Mouse (Mus musculus) forebrain, embryonic 11.5 days (tissue): ENCODE results near the gene Scn11a. TPM values are rescaled to one million over a fixed set of nuclear protein-coding genes. Genes with fewer than 3 reads are reported as not detected.

Experiments used
- ATAC-seq: fragments of 200-750 bp; cut with Nextera tagmentation; replicated peaks from 2 replicates; pipeline ENCODE4 v1.8.0; 2017; ENCODE audit warnings: moderate TSS enrichment; ENCODE audit not compliant: low FRiP score
- DNase-seq: peaks from one replicate; pipeline ENCODE4 v3.0.0-alpha.2; 2017; ENCODE audit warnings: low spot score
- H3K27ac ChIP-seq: fragments of 300-500 bp; sonication (generic); 2 replicates; pipeline ENCODE4 v1.5.1; 2014; ENCODE audit warnings: low read depth, low read length
- H3K27me3 ChIP-seq: fragments of 300-500 bp; sonication (generic); 2 replicates; pipeline ENCODE4 v1.6.1; 2014; ENCODE audit warnings: mild to moderate bottlenecking, low read length, mixed read lengths; ENCODE audit not compliant: control insufficient read depth, insufficient read depth
- H3K36me3 ChIP-seq: fragments of 300-500 bp; sonication (generic); 2 replicates; pipeline ENCODE4 v1.6.1; 2014; ENCODE audit warnings: mild to moderate bottlenecking, low read length, moderate library complexity, mixed read lengths; ENCODE audit not compliant: control insufficient read depth, insufficient read depth
- H3K4me1 ChIP-seq: fragments of 300-500 bp; sonication (generic); replicated peaks from 2 replicates; pipeline ENCODE4 v1.6.1; 2014; ENCODE audit warnings: low read length, mixed read lengths; ENCODE audit not compliant: control insufficient read depth, insufficient read depth
- H3K4me2 ChIP-seq: fragments of 300-500 bp; sonication (generic); 2 replicates; pipeline ENCODE4 v1.6.1; 2014; ENCODE audit warnings: low read depth, mild to moderate bottlenecking, low read length, moderate library complexity, mixed read lengths; ENCODE audit not compliant: severe bottlenecking
- H3K4me3 ChIP-seq: fragments of 300-500 bp; sonication (generic); 2 replicates; pipeline ENCODE4 v1.5.1; 2014; ENCODE audit warnings: low read depth, low read length
- H3K9ac ChIP-seq: fragments of 300-500 bp; sonication (generic); 2 replicates; pipeline ENCODE4 v1.6.1; 2014; ENCODE audit warnings: low read length
- H3K9me3 ChIP-seq: fragments of 300-500 bp; sonication (generic); 2 replicates; pipeline ENCODE4 v1.6.1; 2016; ENCODE audit warnings: low read length, mixed read lengths; ENCODE audit not compliant: control insufficient read depth
- WGBS: fragments of 180-500 bp; shearing (Covaris S2); extraction: QIAGEN DNeasy Blood & Tissue Kit; methylation state at CpG from one replicate; pipeline ENCODE4 v1.1.7; 2014; 5-methylcytosine and 5-hydroxymethylcytosine counted together
- polyA plus RNA-seq: library from polyadenylated mRNA; unstranded; fragments of >200 nt; fragmentation: Nextera tagmentation; extraction: Ambion mirVana; gene quantifications from 2 replicates; pipeline ENCODE4 v1.2.1, GENCODE M21; 2014

The Scn11a gene
- polyA plus RNA-seq, 1 experiment from 2014 or later = 1.5 TPM

DNA sequence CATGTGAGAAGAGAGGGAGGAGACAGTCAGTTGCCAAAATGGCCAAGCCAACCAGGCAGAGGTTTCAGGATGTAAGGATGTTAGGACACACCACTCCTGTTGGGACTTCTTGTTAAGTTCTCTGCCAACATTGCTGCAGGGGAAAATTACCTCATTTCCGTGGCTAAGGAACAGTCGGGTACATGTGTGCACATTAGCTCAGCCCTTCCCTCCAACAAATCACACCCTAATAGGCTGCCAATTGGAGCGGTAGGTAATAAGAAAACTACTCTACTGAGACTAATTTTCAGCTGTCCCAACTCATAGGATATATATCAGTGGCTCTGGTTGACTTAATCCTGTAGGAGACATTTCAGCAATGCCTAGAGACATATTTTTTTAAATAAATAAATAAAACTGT, 44.4 kb downstream of the Scn11a start:
- Histone ChIP-seq H3K9ac (no peak overlapping the region), H3K27ac (no peak overlapping the region), H3K4me2 (no peak overlapping the region), H3K36me3 (no peaks in the 10 kb centered on the region), H3K27me3 (no peaks in the 10 kb centered on the region), H3K9me3 (no peaks in the 10 kb centered on the region), H3K4me1 (no peaks in the 10 kb centered on the region), H3K4me3 (no peak overlapping the region)
- ATAC-seq (no peak), DNase-seq (no peak)
- 90% methylated on average over 3 of the region's 3 CpGs for WGBS

- no peak for DNase-seq
These were observed 48.6 kb downstream of the Scn11a start for GRCm38 (mm10) chr9:119776661-119777060.

GRCm38 (mm10) chr9:119768585-119768984, 56.7 kb downstream of the Scn11a start:
- H3K27me3 ChIP-seq = no peaks in the 10 kb centered on the region
- WGBS = 43% methylated on average over 7 of the region's 7 CpGs
- DNase-seq (peak; percentile 58), ATAC-seq (no peak)
- H3K4me3 ChIP-seq = no peak overlapping the region
- H3K4me2 ChIP-seq = no peak overlapping the region
- H3K4me1 ChIP-seq = no peaks in the 10 kb centered on the region
- H3K9ac ChIP-seq = no peak overlapping the region
- no peaks in the 10 kb centered on the region for H3K9me3 ChIP-seq
- H3K27ac ChIP-seq = no peak overlapping the region
- no peaks in the 10 kb centered on the region for H3K36me3 ChIP-seq

More at GRCm38 (mm10) chr9:119776661-119777060, 48.6 kb downstream of the Scn11a start:
- Histone ChIP-seq H3K9ac (no peak overlapping the region), H3K4me1 (no peaks in the 10 kb centered on the region), H3K4me2 (no peak overlapping the region), H3K36me3 (no peaks in the 10 kb centered on the region), H3K9me3 (no peaks in the 10 kb centered on the region), H3K4me3 (no peak overlapping the region), H3K27me3 (no peaks in the 10 kb centered on the region), H3K27ac (no peak overlapping the region)
- ATAC-seq = no peak
- WGBS = 90% methylated on average over 7 of the region's 7 CpGs

GRCm38 (mm10) chr9:119760226-119760625, 65.0 kb downstream of the Scn11a start:
- no peak overlapping the region for H3K9ac ChIP-seq
- no peak overlapping the region for H3K27ac ChIP-seq
- no peak overlapping the region for H3K4me2 ChIP-seq
- no peak overlapping the region for H3K4me3 ChIP-seq
- no peaks in the 10 kb centered on the region for H3K36me3 ChIP-seq
- WGBS = 88% methylated on average over 3 of the region's 3 CpGs
- ATAC-seq (no peak), DNase-seq (no peak)
- H3K9me3 ChIP-seq = peaks cover 2% of the 10 kb centered on the region; the same call in 1 of the 2 replicates
- H3K4me1 ChIP-seq = no peaks in the 10 kb centered on the region
- H3K27me3 ChIP-seq = no peaks in the 10 kb centered on the region

GRCm38 (mm10) chr9:119759457-119759856, 65.8 kb downstream of the Scn11a start:
- Histone ChIP-seq H3K4me3 (no peak overlapping the region), H3K9ac (no peak overlapping the region), H3K9me3 (peaks cover 2% of the 10 kb centered on the region; the same call in 1 of the 2 replicates), H3K4me1 (no peaks in the 10 kb centered on the region), H3K27ac (no peak overlapping the region), H3K4me2 (no peak overlapping the region), H3K27me3 (no peaks in the 10 kb centered on the region), H3K36me3 (no peaks in the 10 kb centered on the region)
- ATAC-seq = no peak
- DNase-seq = no peak
- WGBS = 90% methylated on average over 1 of the region's 1 CpGs

DNA sequence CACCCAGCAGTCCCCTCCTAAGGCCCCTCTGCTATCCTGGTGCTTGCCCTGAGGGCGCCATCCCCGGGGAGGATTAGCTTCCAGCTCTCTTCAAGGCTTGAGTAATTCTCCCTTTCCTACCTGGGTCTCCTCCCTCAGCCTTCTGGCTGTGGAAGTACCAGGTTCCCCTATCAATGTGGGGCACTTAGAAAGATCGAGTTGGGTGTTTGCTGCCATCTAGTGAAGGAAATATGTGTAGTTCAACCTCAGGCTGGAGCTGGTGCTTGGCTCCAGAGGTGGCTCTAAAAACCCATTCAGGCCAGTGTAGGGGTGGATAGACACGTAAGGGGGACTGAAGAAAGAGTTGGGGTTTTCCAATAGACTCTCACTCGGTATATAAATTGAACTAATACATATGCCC, 73.7 kb downstream of the Scn11a start:
- 7% methylated on average over 5 of the region's 5 CpGs for WGBS
- H3K4me3 ChIP-seq = no peak overlapping the region
- no peaks in the 10 kb centered on the region for H3K36me3 ChIP-seq
- no peak overlapping the region for H3K9ac ChIP-seq
- no peak overlapping the region for H3K4me2 ChIP-seq
- peak; percentile 61 for DNase-seq
- no peak for ATAC-seq
- H3K9me3 ChIP-seq = no peaks in the 10 kb centered on the region; the same call in 1 of the 2 replicates
- H3K27ac ChIP-seq = no peak overlapping the region
- no peaks in the 10 kb centered on the region for H3K27me3 ChIP-seq
- H3K4me1 ChIP-seq = no peaks in the 10 kb centered on the region

DNA sequence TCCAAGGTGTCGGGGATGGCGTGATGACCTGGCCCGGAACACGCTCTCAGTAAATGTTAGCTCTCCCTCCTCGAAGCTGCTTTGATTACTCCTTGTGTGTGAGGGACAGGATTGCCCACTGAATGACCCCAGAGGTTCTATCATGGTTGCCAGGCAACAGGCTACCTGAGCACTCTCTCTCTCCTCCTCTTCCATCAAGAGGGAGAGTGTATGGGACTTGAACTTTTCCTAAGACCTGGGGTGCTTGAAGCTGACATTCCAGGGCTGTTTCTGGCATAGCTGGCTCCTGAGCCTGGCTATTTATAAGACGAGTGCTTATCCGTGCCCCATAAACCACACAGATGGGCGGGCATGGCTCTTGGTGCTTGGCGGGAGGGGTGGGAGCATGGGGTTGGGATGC, 76.1 kb downstream of the Scn11a start:
- H3K9ac ChIP-seq = no peak overlapping the region
- 79% methylated on average over 9 of the region's 9 CpGs for WGBS

DNA sequence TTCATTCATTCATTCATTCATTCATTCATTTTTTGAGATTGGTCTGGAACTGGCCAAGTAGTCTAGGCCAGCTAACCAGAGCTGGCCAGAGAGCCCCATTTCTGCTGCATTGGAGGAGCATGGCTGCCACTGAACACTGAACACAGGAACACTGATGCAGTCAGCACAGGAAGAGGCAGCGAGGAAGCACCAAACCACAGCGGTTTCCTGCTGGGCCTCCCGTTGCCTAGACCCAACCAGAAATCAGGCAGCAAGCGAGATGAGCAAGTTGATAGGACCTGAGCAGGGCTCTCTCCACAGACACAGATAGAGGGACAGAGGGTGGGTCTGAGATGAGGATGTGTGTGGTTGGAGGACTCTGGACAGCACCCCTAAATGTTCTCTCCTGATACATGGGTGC, 81.4 kb downstream of the Scn11a start:
- Histone ChIP-seq H3K27me3 (no peaks in the 10 kb centered on the region), H3K36me3 (no peaks in the 10 kb centered on the region), H3K9ac (no peak overlapping the region), H3K4me3 (no peak overlapping the region), H3K4me1 (no peaks in the 10 kb centered on the region), H3K4me2 (no peak overlapping the region), H3K27ac (no peak overlapping the region), H3K9me3 (no peaks in the 10 kb centered on the region)
- ATAC-seq (no peak), DNase-seq (no peak)
- WGBS = 81% methylated on average over 4 of the region's 4 CpGs

More for the DNA sequence above, 76.1 kb downstream of the Scn11a start:
- H3K4me1 ChIP-seq = no peaks in the 10 kb centered on the region
- H3K27ac ChIP-seq = no peak overlapping the region
- no peak for DNase-seq
- no peaks in the 10 kb centered on the region for H3K27me3 ChIP-seq
- no peak overlapping the region for H3K4me3 ChIP-seq
- H3K4me2 ChIP-seq = no peak overlapping the region
- no peaks in the 10 kb centered on the region for H3K36me3 ChIP-seq
- no peak for ATAC-seq
- no peaks in the 10 kb centered on the region for H3K9me3 ChIP-seq

DNA sequence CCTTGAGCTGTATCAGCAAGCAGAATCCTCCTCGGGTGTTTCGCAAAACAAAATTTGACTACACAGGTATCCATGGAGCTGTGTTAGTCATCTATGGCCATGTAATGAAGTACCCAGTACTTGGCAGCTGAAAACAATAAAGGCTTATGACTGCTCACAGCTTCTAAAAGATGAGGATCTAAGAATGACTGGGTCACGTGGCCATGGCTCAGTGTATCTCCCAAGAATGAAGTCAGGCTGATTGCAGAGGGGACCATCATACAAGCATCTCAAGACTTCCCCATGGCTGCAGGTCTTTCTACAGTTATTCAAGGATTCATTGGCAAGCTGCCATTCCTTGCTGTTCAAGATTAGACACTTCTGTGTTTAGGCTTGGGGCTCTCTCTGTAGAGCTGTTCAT, 81.9 kb downstream of the Scn11a start:
- Histone ChIP-seq H3K27ac (no peak overlapping the region), H3K9ac (no peak overlapping the region), H3K4me1 (no peaks in the 10 kb centered on the region), H3K36me3 (no peaks in the 10 kb centered on the region), H3K4me2 (no peak overlapping the region), H3K4me3 (no peak overlapping the region), H3K9me3 (no peaks in the 10 kb centered on the region), H3K27me3 (no peaks in the 10 kb centered on the region)
- DNase-seq (no peak), ATAC-seq (no peak)
- 89% methylated on average over 3 of the region's 3 CpGs for WGBS
